Mouse (Mus musculus) spleen, adult 2 months (tissue): ENCODE results near the gene Apbb2. TPM values are rescaled to one million over a fixed set of nuclear protein-coding genes. Genes with fewer than 3 reads are reported as not detected.

Source experiments
- DNase-seq, 2 experiments: peaks; one replicate each; pipeline versions ENCODE4 v3.0.0 to v3.0.0-alpha.2; 2012 to 2021; ENCODE audit warnings: low spot score in 2 of 2, low read depth in 1 of 2
- H3K27ac ChIP-seq: fragments of 200-500 bp; 2 replicates; pipeline ENCODE4 v1.5.1; 2012; ENCODE audit warnings: low read length, inconsistent platforms; ENCODE audit not compliant: insufficient read depth
- H3K27me3 ChIP-seq: fragments of 200-500 bp; 2 replicates; pipeline ENCODE4 v1.6.1; 2012; ENCODE audit warnings: mild to moderate bottlenecking, moderate library complexity, low read length, inconsistent platforms; ENCODE audit not compliant: control insufficient read depth, insufficient read depth
- H3K36me3 ChIP-seq: fragments of 200-500 bp; 2 replicates; pipeline ENCODE4 v1.6.1; 2012; ENCODE audit warnings: mild to moderate bottlenecking, low read length, inconsistent platforms; ENCODE audit not compliant: control insufficient read depth, insufficient read depth
- H3K4me1 ChIP-seq: fragments of 200-500 bp; 2 replicates; pipeline ENCODE4 v1.6.1; 2011; ENCODE audit warnings: inconsistent platforms; ENCODE audit not compliant: control insufficient read depth, insufficient read depth, insufficient read length
- H3K4me3 ChIP-seq: fragments of 200-500 bp; 2 replicates; pipeline ENCODE4 v1.5.1; 2011; ENCODE audit warnings: mild to moderate bottlenecking, inconsistent platforms; ENCODE audit not compliant: insufficient read depth, insufficient read length; ENCODE audit errors: extremely low read depth
- CTCF ChIP-seq: fragments of 200-500 bp; IDR thresholded peaks from 2 replicates; pipeline ENCODE4 v1.5.1; 2011; ENCODE audit warnings: mild to moderate bottlenecking, inconsistent platforms; ENCODE audit not compliant: insufficient read depth, insufficient read length, insufficient replicate concordance; ENCODE audit errors: extremely low read depth
- POLR2A ChIP-seq: fragments of 200-500 bp; IDR thresholded peaks from 2 replicates; pipeline ENCODE4 v1.6.1; 2011; ENCODE audit warnings: low read depth, low read length, inconsistent platforms
- WGBS: fragments of 180-500 bp; shearing (Covaris S2); methylation state at CpG from one replicate; pipeline ENCODE4 v1.1.7; 2018; 5-methylcytosine and 5-hydroxymethylcytosine counted together
- polyA plus RNA-seq: library from polyadenylated mRNA; depleted of rRNA; stranded (reverse); fragments of >200 nt; gene quantifications from 2 replicates; pipeline ENCODE4 v1.2.3, GENCODE M21; 2012

Apbb2 gene
- polyA plus RNA-seq, 1 experiment = 2.6 TPM

DNA sequence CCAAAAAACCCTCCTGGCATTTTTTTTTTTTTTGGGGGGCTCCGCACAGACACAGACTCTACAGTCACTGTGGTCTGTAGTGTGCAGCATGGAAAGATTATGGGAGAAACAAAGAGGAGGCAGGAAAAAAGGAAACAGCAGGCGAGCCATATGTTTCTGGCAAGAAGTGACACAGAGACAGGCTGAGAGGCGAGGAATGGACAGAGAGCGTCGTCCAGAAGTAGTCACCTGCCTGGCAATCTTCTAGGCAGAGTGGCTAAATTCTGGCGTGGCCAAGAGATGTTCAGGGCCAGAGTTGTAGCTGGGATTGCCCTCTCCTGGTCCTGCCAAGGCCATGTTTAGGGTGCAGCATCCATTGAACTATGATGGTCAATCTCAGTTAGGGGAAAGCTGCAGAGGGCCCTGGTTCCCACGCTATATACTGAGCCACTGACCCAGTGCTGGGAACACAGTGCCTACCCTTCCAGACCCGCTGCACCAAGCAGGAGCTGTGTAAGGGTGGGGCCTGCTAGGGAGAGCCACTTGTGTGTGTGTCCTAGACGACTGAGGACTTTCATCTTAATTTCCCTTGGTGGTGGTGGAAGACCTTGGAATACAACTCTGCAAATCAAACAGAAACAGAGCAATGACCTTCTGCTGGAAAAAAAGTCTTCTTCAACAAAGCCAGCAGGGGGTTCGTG is 224.7 kb downstream of the Apbb2 start:
- no peak for DNase-seq
- WGBS = 89% methylated on average over 10 of the region's 10 CpGs
- Histone ChIP-seq H3K4me1 (no peaks in the 10 kb centered on the region), H3K36me3 (no peaks in the 10 kb centered on the region), H3K27ac (no peak overlapping the region), H3K4me3 (no peak overlapping the region), H3K27me3 (no peaks in the 10 kb centered on the region)
- TF ChIP-seq POLR2A (no peak), CTCF (no peak)

DNA sequence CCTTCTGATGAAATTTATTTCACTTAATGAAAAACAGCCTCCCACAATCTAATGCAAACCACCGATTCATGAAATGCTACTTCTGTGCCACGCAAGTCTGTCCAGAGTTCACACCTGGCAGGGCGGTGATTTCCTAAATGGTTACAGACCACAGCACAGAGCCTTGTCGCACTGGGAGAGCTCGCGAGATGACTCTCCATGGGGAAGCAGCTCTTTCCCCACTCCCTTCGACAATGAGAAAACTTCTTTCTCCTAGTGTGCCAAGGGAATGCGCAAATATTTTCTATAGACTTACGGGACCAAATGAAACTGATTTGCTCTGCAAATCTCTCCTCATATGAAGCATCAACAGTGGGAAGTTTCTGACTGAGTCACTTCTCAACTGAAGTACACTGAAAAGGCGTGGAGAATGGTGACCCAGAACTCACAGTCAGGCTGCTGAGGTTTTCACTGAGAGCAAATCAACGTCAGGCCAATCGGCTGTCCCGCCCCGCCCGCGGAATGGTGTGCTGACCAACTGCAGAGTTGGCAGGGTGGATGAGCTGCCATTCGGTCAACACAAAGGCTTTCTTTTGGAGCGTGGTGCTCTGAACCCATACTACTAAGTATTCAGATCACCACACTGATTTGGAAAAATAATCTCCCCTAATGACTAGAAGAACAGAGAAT is 225.6 kb downstream of the Apbb2 start:
- H3K4me1 ChIP-seq = no peaks in the 10 kb centered on the region
- TF ChIP-seq CTCF (no peak), POLR2A (no peak)
- DNase-seq = no peak
- WGBS = 86% methylated on average over 18 of the region's 18 CpGs
- H3K4me3 ChIP-seq = no peak overlapping the region
- H3K27me3 ChIP-seq = no peaks in the 10 kb centered on the region
- no peaks in the 10 kb centered on the region for H3K36me3 ChIP-seq
- no peak overlapping the region for H3K27ac ChIP-seq

DNA sequence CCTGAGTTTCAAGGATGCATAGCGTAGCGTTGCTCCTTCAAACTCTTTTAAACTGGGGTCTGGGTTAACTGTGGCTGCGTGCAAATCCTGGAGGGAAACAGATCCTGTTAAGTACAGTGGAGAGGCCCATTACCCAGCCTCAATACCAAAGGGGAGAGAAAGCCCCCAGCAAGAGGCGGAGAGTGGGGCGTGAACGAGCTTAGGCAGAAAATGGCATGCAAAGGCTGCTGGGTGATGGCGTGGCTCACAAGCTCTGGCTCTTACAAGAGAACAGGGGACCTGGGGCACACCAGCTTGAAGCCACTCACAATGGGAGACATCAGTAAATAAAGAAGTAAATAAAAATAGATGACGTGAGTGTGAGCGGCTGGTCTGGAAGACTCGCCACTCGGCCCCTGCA is 226.8 kb downstream of the Apbb2 start:
- no peaks in the 10 kb centered on the region for H3K27me3 ChIP-seq
- no peaks in the 10 kb centered on the region for H3K36me3 ChIP-seq
- no peak overlapping the region for H3K4me3 ChIP-seq
- TF ChIP-seq CTCF = no peak
- no peak for TF ChIP-seq POLR2A
- DNase-seq = no peak
- no peak overlapping the region for H3K27ac ChIP-seq
- no peaks in the 10 kb centered on the region for H3K4me1 ChIP-seq
- 91% methylated on average over 11 of the region's 11 CpGs for WGBS

DNA sequence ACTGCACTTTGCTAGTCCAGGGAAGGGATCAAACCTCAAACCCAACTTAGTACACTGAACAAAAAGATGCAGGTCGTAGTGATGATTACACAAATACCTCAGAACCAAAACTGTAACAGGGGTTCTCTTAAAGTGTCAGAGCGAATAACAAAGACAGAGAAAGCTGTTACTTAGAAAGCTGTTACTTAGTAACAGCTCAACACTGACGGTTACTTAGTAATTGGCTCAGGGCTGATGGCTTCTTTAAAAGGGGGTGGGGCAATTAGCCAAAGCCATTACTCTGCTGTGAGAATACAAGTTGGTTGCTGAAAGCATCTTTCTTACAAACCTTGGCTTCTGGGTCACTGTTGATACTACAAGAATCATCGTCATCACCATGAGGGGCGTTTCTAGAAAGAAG is 227.3 kb downstream of the Apbb2 start:
- Histone ChIP-seq H3K27ac (no peak overlapping the region), H3K27me3 (no peaks in the 10 kb centered on the region), H3K4me1 (no peaks in the 10 kb centered on the region), H3K4me3 (no peak overlapping the region), H3K36me3 (no peaks in the 10 kb centered on the region)
- no peak for DNase-seq
- WGBS = 89% methylated on average over 5 of the region's 5 CpGs
- TF ChIP-seq POLR2A (no peak), CTCF (no peak)

DNA sequence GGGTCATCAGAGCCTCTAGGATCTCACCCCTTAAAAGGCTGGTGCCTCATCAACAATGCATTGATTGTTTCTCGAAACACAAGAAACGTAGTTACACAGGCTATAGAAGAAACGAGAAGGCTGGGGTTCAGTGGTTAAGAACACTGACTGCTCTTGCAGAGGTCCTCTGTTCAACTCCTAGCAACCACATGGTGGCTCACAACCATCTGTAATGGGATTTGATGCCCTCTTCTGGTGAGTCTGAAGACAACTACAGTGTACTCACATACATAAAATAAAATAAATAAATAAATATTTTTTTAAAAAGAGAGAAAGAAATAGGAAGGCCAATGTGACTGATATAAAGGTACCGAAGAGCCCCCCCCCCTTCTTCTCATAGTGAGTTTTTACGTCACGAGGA is 228.0 kb downstream of the Apbb2 start:
- H3K4me1 ChIP-seq = no peaks in the 10 kb centered on the region
- no peak for DNase-seq
- no peak overlapping the region for H3K27ac ChIP-seq
- WGBS = 92% methylated on average over 6 of the region's 6 CpGs
- TF ChIP-seq POLR2A = no peak
- TF ChIP-seq CTCF = no peak
- no peaks in the 10 kb centered on the region for H3K27me3 ChIP-seq
- no peaks in the 10 kb centered on the region for H3K36me3 ChIP-seq
- no peak overlapping the region for H3K4me3 ChIP-seq

DNA sequence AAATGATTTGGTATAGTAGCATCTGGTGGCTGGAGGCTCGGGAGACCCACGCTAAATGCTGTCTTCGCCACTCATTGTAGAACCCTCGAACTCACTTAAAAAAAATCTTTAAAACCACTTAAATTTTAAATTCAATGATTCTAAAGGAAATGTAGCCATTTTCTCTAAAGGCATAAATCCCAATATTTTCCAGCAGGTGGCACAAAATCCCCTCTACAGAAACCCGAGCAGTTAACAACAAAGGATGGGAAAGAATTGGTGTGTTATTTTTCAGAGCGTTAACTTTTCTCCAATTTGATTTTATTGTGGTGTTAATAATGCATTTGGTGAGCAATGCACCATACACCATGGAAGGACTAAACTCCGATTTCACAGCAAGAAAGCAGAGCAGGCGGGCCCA is 231.1 kb downstream of the Apbb2 start:
- Histone ChIP-seq H3K4me3 (no peak overlapping the region), H3K36me3 (no peaks in the 10 kb centered on the region), H3K4me1 (no peaks in the 10 kb centered on the region), H3K27ac (no peak overlapping the region), H3K27me3 (no peaks in the 10 kb centered on the region)
- TF ChIP-seq CTCF = no peak
- no peak for TF ChIP-seq POLR2A
- DNase-seq = no peak
- 82% methylated on average over 8 of the region's 8 CpGs for WGBS

DNA sequence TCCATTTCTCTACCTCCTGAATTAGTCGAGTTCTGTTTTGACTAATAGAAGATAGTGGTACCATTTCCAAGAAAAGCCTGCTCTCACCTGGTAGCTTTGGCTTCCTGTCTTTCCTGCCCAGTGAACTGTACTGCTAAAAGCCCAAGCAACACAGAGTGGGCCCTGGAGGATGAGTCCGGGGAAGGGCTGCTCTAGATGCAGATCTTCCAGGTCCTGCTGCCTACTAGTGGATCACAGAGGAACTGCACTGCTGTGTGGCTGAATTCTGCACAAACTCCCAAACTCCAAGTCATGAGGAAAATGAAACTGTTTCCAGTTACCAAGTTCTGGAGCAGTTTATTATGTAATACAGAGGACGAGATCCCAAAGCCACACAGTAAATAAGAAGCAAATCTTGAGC is 232.9 kb downstream of the Apbb2 start:
- Histone ChIP-seq H3K27ac (no peak overlapping the region), H3K36me3 (no peaks in the 10 kb centered on the region), H3K4me1 (no peaks in the 10 kb centered on the region), H3K4me3 (no peak overlapping the region), H3K27me3 (no peaks in the 10 kb centered on the region)
- 16% methylated on average over 3 of the region's 3 CpGs for WGBS
- peak in 1 of 2 experiments; percentile 12 for DNase-seq
- TF ChIP-seq POLR2A (no peak), CTCF (peak; percentile 57; the same call in 1 of the 2 replicates)
